Mouse (Mus musculus) kidney, postnatal 36 days (tissue): Measurements from ENCODE around the gene Pgghg.
"Not testable (repeated sequence)": the region's sequence is repeated elsewhere in the genome, so short reads cannot be mapped to it uniquely, and the experiment has no call there.

Experiments
- DNase-seq, 2 experiments: peaks; one replicate each; pipeline ENCODE4 v3.0.0; 2021 to 2022; ENCODE audit warnings: mixed read lengths in 2 of 2

The Pgghg gene

DNA sequence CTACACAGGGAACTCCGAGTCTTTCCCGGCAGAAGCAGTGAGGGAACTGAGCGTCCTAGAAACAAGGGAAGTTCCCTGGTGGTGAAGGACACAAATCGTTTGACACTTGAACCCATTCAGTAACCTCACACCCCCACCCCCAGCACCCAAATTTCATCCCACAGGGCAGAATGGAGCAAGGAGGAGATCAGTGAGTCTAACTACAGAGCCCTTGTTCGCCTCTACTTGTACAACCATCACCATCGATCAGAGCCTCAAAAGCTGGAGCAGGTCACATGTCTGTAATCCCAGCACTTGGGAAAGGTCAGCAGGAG, 15.3 kb downstream of the Pgghg start:
- no peak for DNase-seq

DNA sequence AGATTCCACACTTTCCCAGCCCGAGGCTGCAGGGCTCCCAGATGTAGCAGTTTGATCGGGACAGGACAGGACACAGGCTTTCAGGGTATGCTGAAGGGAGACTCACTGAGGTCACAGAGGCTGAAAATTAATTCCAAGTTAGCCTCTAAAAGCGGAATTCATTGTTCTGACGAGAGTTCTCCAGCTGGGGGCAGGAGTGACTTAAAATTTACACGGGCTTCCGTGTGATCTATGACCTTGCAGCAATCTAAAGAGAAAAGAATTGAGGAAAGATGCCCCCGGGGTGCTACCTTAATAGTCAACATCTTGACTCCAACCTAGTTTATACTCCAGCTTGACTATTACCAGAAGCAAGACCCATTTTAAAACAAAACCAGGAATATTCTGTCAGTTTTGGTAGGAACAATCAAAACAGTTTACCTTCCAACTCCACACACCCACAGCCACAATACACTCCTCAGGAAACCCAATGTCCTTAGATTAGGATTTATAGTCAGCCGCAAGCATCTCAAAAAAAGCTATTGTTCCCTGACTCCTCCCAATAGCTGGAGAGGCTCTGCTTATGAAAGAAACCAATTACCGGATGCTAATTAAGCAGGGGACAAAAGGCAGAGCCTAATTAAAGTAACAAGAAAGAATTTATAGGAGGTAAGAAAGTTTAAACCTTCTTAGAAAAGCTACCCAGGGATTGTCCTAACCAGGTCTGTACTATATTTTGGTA, 18.1 kb downstream of the Pgghg start:
- DNase-seq: peak; percentile 67 to 82

DNA sequence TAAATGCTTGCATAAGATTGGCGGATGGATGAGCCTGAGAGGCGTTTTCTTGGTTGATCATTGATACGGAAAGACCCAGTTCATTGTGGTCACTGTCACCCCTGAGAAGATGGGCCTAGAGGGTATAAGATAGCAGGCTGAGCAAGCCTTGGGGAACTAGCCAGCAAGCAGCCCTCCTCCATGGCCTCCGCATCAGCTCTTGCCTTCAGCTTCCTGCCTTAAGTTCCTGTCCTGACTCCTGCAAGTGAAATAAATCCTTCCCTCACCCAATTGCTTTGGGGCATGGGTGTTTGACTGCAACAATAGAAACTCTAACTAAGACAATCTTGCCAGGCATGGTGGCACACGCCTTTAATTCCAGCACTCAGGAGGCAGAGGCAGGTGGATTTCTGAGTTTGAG, 18.8 kb downstream of the Pgghg start:
- no peak for DNase-seq

DNA sequence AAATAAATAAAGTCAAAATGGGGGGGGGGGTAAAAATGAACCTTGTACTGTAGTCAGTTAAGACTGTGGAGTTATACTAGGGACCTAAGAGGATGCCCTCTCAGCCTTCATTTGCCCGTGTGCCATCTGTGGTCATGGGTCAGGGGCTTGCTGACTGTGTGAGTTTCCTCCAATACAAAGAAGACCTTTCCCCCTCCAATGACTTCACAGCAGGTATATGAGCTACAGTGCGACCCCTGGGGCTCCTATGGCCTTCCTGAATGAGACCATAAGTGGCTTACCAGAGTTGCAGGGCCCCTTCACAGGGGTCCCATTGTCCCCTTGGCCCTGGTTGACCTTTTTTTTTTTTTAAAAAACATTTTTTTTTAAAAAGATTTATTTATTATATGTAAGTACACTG, 20.2 kb downstream of the Pgghg start:
- DNase-seq: no peak

DNA sequence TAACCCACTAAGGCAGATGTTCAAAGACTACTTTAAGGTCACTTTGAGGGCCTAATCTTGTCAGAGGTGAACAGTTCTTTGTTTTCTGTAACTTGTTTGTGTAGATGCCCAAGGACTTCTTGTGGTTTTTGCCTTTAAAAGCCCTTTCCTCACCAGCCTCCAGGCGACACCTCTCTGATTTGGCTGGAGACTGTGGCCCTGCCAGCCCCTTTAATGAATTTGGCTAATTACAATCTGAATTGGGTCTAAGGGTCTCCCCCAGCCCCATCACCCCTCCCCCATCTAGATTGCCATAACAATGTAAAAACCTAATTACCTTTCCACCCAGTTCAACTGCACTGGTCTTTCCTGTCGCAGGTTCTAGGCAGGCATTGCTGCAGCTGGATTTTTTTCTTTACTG, 21.5 kb downstream of the Pgghg start:
- no peak for DNase-seq

DNA sequence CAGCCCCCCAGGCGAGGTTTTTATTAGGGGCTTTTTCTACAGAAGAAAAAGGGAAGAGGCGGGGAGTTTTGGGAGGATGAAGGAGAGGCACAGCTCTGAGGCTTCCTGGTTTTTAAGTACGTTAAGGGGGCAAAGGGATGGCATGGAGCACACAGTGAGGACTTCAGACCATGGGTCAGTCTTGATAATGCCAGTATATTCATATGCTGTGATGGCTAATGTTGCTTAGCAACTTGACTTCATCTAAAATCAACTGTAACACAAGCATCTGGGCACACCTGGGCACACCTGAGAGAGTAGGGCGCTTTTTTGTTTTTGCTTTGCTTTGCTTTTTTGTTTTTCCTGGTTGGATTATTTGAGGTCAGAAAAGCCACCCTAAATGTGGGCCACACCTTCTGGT, 25.7 kb downstream of the Pgghg start, which contains the start of gene Ifitm1:
Gene Ifitm1, plus strand, starts transcription at position 301 of the 400 bp plus-strand sequence.
- DNase-seq: no peak

DNA sequence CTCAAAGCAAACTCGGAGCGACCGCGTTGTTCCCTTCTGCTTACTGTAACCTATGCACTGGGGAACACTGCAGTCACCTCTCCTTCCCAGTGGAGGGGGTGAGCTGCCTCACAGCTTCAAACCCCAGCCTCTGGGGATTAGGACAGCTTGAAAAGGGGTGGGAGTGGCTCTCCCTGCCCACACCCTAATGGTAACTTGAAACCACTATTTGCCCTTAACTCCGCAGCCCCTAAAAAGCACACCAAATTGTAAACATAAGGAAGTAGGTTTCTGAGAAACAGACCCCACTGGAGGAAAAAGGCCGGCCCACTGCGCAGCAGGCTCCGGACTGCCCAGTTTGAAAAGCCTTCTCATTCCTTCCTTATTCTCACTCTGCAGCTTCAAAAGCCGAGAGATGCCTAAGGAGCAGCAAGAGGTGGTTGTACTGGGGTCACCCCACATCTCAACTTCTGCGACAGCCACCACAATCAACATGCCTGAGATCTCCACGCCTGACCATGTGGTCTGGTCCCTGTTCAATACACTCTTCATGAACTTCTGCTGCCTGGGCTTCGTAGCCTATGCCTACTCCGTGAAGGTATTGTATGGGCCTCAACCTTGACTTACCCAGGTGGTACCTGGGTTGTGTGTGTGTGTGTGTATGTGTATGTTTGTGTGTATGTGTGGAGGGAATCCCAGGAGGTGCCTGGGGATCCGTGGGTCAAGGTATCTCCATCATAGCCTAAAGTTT, 26.8 kb downstream of the Pgghg start:
- DNase-seq: no peak

DNA sequence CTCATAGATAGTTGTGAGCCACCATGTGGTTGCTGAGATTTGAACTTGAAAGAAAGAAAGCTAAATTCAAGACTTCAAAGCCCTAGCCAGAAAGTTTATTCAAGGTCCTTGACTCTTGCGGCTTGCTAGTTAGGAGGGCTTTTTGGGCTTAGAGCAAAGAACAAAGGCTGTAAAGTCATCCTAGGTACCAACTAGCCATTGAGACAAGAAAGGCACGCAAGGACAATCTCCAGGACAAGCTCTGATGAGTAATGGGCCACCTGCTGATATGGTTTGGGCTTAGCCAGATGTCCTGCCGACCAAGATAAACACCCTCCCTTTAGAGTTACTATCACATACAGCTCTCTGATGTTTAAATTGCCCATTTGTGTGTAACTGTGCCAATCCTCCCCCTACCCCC, 27.5 kb downstream of the Pgghg start:
- not testable (repeated sequence) for DNase-seq

DNA sequence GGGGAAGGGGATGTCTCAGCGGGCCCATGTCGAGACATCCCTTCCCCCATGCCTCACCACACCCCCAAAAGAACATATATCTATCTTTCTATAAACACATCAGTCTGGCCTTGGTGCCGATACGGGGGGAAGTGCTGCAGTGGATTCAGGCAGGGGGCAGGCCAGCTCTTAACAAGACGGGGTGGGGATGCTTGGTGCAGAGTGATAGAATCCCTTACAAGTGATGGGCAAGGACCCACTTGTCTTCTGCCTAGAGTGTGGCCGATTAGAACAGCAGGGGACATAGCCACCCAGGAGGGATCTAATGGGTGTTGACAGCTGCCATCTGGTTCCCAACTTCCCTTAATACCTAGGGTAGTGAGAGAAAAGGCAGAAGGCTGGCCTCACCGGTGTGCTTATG, 29.7 kb downstream of the Pgghg start:
- no peak for DNase-seq

DNA sequence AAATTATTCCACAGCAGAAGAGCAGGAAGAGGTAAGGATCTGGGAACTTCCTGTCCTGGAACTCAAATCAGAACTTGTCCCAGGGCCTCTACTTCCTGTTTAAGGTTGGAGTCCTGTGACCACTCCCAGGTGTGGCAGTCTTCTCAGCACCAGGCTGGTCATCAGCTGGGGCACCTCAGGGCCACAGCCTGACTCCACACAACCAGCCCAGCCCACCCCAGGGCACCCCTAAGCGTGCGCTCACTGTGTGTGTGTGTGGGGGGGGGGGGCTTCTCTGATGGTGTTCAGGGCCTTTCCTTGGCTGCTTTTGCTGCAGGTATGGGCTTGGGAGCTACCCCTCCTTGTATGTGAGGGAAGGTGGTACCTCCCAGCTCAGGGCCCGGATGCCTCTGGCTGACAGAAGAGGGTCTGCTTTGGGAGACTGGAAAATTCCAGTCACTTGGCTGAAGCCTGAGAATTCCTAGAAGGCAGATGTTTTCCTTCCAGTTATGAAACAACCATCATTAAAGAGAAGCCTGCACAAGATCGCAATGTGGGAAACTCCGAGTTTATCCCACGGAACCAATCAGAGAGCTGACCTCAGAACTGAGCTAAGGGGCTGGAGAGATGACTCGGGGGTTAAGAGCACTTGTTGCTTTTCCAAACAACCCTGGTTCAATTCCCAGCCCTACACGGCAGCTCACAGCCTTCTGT, 30.4 kb downstream of the Pgghg start:
- peak in 1 of 2 experiments; percentile 53 for DNase-seq

DNA sequence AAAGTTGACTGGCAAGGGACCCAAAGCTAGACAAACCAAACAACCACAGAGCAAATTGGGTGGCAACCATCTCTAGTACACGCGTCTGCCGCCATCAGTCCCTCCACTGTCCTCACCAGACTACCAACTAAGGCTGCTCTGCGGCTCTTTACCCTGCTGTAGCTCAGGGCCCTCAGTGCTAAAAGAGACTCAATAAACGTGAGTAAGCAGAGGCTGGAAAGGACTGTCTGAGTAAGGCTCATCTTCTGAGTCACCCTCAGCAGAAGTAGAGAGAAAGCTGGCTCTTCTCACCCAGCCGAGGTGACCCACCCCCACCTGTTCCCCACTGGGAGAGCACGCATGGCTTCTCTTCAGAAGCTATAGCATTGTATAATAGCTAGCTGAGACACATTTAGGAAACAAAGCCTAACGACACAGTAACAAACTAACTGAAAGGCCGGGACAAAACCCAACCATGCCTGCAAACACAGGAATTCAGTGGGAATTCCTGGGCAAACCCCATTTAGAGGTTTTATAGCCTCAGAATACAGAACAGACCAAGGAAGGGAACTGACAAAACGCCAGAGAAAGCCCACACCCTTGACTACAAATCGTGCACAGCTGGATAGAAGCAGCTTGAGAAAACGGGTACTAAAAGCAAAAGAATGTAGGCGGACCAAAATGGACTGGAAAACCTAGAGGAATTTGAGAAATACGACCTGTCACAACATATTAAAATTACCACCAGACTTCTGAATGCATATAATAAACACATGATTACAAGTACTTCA, 32.4 kb downstream of the Pgghg start:
- DNase-seq: no peak

DNA sequence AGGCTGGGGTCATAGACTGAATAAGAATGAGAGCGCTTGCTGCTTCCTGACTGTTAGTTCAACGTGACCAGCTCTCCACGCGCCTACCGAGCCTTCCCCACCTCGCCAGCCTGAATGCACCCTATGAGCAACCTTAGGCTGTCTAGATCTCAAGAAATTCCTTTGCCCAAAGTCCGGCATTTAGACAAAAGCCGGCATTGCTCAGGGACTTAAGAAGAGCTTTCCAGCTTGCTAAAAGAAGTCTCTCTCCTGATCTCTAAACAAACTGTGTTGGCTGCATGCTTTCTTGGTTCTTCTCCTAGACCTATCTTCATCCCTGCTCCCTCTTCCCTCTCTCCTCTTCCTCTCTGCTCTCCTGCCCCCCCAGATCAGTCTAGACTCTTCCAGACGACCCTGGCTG, 33.7 kb downstream of the Pgghg start:
- no peak for DNase-seq

DNA sequence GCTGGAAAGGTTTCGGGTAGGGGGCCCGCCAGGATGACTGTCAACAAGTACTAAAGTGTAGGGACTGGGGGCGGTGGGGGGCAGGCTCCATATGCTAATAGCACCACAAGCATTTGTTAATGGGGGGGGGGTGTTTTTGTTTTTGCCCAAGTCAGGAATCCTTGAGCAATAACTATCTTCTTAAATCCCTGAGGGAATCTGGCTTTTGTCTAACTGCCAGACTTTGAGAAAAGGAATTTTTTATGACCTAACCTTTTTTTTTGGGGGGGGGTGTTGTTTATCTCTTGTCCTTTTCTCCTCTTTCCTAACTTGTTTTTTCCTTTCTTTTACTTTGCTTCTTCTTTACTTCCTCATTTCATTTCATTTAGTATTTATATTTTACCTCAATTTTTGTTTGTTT, 34.3 kb downstream of the Pgghg start:
- no peak for DNase-seq

DNA sequence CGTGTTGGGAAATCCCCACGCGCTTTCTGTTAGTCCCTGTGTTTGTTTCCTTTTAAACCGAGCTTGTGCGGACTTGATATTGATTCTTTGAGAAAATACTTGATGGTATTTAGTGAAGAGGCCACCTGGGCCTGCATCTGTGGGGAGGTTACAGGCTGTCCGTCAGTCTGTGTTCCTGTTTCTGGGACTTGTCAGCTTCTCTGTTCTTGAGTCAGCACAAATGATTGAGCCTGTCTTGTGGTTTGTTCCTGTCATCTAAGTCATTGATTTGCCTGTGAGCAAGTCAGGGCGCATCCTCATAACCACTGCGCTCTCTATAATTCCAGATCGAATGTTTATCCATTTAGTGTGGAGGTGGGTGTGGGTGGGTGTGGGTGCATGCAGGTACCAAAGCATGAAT, 35.5 kb downstream of the Pgghg start:
- not testable (repeated sequence) for DNase-seq

DNA sequence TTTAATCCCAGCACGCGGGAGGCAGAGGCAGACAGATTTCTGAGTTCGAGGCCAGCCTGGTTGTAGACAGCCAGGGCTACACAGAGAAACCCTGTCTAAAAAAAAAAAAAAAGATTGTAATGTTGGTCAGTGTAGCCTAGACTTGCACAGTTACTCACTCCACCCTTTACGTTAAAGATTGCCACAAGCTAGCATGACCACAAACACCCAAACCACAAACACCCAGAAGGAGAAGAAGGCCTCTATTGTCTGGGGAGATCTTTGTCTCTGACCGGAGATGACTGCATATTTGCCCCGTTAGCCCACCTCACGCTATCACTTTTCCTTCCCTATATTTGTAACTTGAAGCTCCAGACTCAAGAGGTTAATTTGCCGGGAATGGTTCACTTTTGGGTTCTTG, 40.5 kb downstream of the Pgghg start:
- no peak for DNase-seq

DNA sequence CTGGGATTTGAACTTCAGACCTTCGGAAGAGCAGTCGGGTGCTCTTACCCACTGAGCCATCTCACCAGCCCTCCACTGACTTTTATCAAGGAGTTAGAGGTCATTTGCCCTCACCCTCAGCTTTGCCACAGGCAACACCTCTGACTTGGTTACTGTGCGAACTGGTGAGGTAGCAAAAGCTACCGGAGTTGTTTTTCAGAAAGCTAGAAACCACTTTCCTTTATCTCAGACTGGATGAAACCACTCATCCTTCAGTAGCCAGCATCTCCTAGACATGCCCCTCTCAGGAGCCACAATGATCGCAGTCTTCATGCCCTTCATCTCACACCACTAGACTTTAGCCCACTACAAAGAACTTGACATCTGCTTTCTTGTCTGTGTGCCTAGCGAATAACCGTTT, 41.8 kb downstream of the Pgghg start:
- DNase-seq: no peak

DNA sequence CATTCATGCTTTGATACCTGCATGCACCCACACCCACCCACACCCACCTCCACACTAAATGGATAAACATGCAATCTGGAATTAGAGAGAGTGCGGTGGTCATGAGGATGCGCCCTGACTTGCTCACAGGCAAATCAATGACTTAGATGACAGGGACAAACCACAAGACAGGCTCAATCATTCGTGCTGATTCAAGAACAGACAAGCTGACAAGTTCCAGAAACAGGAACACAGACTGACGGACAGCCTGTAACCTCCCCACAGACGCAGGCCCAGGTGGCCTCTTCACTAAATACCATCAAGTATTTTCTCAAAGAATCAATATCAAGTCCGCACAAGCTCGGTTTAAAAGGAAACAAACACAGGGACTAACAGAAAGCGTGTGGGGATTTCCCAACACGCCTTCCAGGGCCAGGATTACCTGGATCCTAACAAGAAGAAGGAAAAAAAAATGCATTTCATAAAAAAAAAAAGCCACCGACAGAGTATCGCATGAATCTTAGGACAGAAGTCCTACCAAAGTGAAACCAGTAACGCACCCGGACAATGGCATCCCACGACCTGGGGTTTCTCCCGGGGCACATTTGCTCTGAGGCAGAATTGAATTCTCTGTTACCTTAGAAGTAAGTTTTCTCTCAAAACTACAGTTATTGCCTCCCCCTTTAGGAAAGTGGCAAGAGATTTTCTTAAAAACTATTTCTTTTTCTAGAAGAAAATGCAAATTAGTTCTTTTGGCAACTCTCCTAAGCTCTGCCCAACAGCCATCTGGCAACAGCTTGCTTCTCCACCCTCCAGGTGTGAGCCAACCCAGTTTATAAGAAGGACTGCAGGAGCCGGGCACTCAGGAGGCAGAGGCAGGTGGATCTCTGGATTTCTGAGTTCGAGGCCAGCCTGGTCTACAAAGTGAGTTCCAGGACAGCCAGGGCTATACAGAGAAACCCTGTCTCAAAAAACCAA, 46.3 kb downstream of the Pgghg start:
- no peak for DNase-seq

DNA sequence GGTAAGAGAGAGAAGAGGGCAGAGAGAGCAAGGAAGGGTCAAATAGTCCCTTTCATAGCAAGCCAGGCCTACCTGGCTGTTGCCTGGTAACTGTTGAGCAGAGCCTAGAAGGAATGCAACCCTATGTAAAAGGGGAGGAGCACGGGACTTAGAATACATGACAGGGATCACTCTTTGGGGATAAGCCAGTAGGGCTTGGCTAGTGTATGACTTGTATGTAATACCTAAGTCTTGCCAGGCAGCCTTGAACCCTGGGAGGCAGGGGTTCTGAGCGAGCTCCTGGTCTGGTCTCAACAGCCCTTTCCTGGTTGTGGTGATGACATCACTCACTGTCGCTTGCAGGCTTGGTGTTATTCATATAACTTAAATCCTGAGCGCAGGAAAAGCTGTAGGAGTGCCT, 47.8 kb downstream of the Pgghg start:
- no peak for DNase-seq

DNA sequence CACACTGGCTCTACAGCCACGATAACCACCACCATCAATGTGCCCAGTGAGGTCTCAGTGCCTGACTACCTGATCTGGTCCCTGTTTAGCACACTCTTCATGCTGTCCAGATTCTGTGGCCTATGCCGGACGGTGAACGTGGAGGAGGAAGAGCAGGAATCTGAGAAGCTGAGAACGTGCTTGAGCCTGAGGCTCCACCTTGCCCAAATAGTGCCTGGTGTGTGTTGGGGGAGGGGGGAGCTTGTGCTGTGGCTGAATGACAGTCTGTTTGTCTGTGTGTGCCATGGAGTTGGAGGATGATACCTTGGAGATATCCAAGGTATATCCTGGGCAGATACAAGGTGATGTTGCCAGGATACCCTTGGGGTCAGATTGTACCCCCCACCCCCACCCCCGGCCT, 49.0 kb downstream of the Pgghg start:
- DNase-seq: no peak

DNA sequence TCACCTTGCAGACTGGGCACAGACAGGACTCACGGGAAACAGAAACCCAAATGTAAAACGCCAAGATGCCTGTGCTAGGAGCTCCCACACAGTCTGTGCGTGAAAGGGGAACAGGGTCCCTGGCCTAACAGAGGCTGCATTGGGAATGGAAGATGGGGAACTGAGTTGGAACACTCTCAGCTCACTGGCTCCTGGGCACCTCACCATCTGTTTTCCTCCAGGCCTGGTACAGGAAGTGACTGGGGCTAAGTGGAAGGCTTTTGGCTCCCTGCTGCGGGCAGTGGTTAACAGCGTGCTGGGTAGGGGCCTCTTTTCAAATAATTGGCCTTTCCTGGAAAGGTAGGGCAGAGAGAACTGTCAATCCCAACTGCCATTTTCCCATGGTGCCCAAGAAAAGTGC, 49.4 kb downstream of the Pgghg start:
- no peak for DNase-seq

DNA sequence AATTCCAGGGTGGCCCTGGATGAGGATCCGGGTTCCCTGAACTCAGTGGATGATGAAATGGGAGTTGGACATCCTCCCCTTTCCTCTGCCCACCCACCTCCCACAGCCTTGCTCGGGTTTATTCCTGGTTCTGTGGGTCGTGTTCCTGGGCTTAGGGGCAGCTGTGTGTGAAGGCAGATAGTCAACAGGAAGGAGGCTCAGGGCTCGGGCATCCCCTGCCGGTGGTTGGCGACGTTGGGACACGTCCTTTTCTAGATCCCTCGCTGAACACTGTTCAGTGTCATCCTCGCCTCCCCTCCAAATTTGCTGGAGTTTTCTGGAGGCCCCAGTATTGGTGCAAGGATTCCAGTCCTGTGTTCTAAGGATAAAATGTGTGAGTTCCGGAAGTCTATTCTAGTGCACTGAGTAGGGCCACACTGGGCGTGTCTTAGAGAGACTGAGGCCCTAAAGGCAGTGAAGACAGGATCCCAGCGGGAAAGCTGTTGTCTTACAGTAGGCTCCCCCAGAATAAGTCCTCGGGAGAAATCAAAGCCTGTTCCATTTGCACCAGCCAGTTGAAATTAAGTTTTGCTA, 50.0 kb downstream of the Pgghg start:
- DNase-seq: no peak
